Mouse (Mus musculus) lung, embryonic 16.5 days (tissue): ENCODE data around the gene Rufy2. TPM values are rescaled to one million over a fixed set of nuclear protein-coding genes. Genes with fewer than 3 reads are reported as not detected.

Experiments
- ATAC-seq: fragments of 200-750 bp; cut with Nextera tagmentation; 2 replicates; pipeline ENCODE4 v1.8.0; 2017; ENCODE audit warnings: low read depth, mild to moderate bottlenecking, moderate library complexity
- H3K27ac ChIP-seq: fragments of 300-500 bp; sonication (generic); 2 replicates; pipeline ENCODE4 v1.5.1; 2014; ENCODE audit warnings: mild to moderate bottlenecking, control low read depth, low read length
- H3K27me3 ChIP-seq: fragments of 300-500 bp; sonication (generic); 2 replicates; pipeline ENCODE4 v1.6.1; 2014; ENCODE audit warnings: low read depth, low read length, mixed read lengths; ENCODE audit not compliant: control insufficient read depth, insufficient read depth
- H3K36me3 ChIP-seq: fragments of 300-500 bp; sonication (generic); 2 replicates; pipeline ENCODE4 v1.6.1; 2014; ENCODE audit warnings: low read length; ENCODE audit not compliant: control insufficient read depth, insufficient read depth
- H3K4me1 ChIP-seq: fragments of 300-500 bp; sonication (generic); replicated peaks from 2 replicates; pipeline ENCODE4 v1.6.1; 2014; ENCODE audit warnings: low read length, mixed read lengths; ENCODE audit not compliant: control insufficient read depth, insufficient read depth
- H3K4me2 ChIP-seq: fragments of 300-500 bp; sonication (generic); 2 replicates; pipeline ENCODE4 v1.6.1; 2014; ENCODE audit warnings: low read depth, low read length, control low read depth
- H3K4me3 ChIP-seq: fragments of 300-500 bp; sonication (generic); 2 replicates; pipeline ENCODE4 v1.5.1; 2014; ENCODE audit warnings: mild to moderate bottlenecking, low read length, control low read depth
- H3K9ac ChIP-seq: fragments of 300-500 bp; sonication (generic); 2 replicates; pipeline ENCODE4 v1.6.1; 2014; ENCODE audit warnings: low read length, control low read depth
- H3K9me3 ChIP-seq: fragments of 300-500 bp; sonication (generic); 2 replicates; pipeline ENCODE4 v1.6.1; 2016; ENCODE audit warnings: low read length; ENCODE audit not compliant: control insufficient read depth
- WGBS: fragments of 180-500 bp; shearing (Covaris S2); extraction: QIAGEN DNeasy Blood & Tissue Kit; methylation state at CpG from one replicate; pipeline ENCODE4 v1.1.7; 2014; 5-methylcytosine and 5-hydroxymethylcytosine counted together
- polyA plus RNA-seq: library from polyadenylated mRNA; unstranded; fragments of >200 nt; fragmentation: Nextera tagmentation; extraction: Ambion mirVana; gene quantifications from 2 replicates; pipeline ENCODE4 v1.2.1, GENCODE M21; 2015

Gene Rufy2
- polyA plus RNA-seq, 1 experiment from 2014 or later: 16.5 TPM

GRCm38 (mm10) chr10:63010268-63010667 lies 30.2 kb downstream of the Rufy2 start:
- no peaks in the 10 kb centered on the region for H3K27me3 ChIP-seq
- H3K36me3 ChIP-seq: peaks cover 49% of the 10 kb centered on the region
- H3K9ac ChIP-seq: no peak overlapping the region
- no peak overlapping the region for H3K27ac ChIP-seq
- no peak overlapping the region for H3K4me2 ChIP-seq
- no peak overlapping the region for H3K4me3 ChIP-seq
- WGBS: 73% methylated on average over 4 of the region's 4 CpGs
- no peaks in the 10 kb centered on the region for H3K9me3 ChIP-seq
- no peaks in the 10 kb centered on the region for H3K4me1 ChIP-seq
- ATAC-seq: no peak

- peaks cover 58% of the 10 kb centered on the region for H3K36me3 ChIP-seq
- no peak overlapping the region for H3K9ac ChIP-seq
- no peaks in the 10 kb centered on the region for H3K4me1 ChIP-seq
- H3K27me3 ChIP-seq: no peaks in the 10 kb centered on the region
- no peak overlapping the region for H3K27ac ChIP-seq
- no peak overlapping the region for H3K4me3 ChIP-seq
- no peaks in the 10 kb centered on the region for H3K9me3 ChIP-seq
- H3K4me2 ChIP-seq: no peak overlapping the region
- ATAC-seq: no peak
- 90% methylated on average over 6 of the region's 6 CpGs for WGBS
Measured at GRCm38 (mm10) chr10:63011556-63011955, 31.5 kb downstream of the Rufy2 start.

GRCm38 (mm10) chr10:63013476-63013875 lies 33.5 kb downstream of the Rufy2 start:
- no peak for ATAC-seq
- Histone ChIP-seq H3K9ac (no peak overlapping the region), H3K4me3 (no peak overlapping the region), H3K4me2 (no peak overlapping the region), H3K27ac (no peak overlapping the region), H3K27me3 (no peaks in the 10 kb centered on the region), H3K4me1 (no peaks in the 10 kb centered on the region), H3K36me3 (peaks cover 50% of the 10 kb centered on the region), H3K9me3 (no peaks in the 10 kb centered on the region)
- 65% methylated on average over 3 of the region's 3 CpGs for WGBS

GRCm38 (mm10) chr10:63014168-63014567 lies 34.1 kb downstream of the Rufy2 start:
- no peak overlapping the region for H3K27ac ChIP-seq
- WGBS: 67% methylated on average over 9 of the region's 9 CpGs
- no peaks in the 10 kb centered on the region for H3K9me3 ChIP-seq
- no peaks in the 10 kb centered on the region for H3K27me3 ChIP-seq
- no peaks in the 10 kb centered on the region for H3K4me1 ChIP-seq
- peaks cover 50% of the 10 kb centered on the region for H3K36me3 ChIP-seq
- H3K4me2 ChIP-seq: no peak overlapping the region
- H3K4me3 ChIP-seq: no peak overlapping the region
- H3K9ac ChIP-seq: no peak overlapping the region
- ATAC-seq: peak; percentile 89

- no peak overlapping the region for H3K4me3 ChIP-seq
- peaks cover 15% of the 10 kb centered on the region for H3K36me3 ChIP-seq
- H3K4me2 ChIP-seq: no peak overlapping the region
- H3K4me1 ChIP-seq: peaks cover 17% of the 10 kb centered on the region
- H3K27ac ChIP-seq: no peak overlapping the region
- WGBS: 84% methylated on average over 6 of the region's 6 CpGs
- no peak for ATAC-seq
- no peaks in the 10 kb centered on the region for H3K27me3 ChIP-seq
- no peaks in the 10 kb centered on the region for H3K9me3 ChIP-seq
- H3K9ac ChIP-seq: no peak overlapping the region
Measured at GRCm38 (mm10) chr10:63019304-63019703, 39.3 kb downstream of the Rufy2 start.

- 24% methylated on average over 4 of the region's 4 CpGs for WGBS
- H3K27ac ChIP-seq: no peak overlapping the region
Measured at GRCm38 (mm10) chr10:63021702-63022101, 41.7 kb downstream of the Rufy2 start.

GRCm38 (mm10) chr10:63022541-63023120 lies 42.6 kb downstream of the Rufy2 start:
- peaks cover 20% of the 10 kb centered on the region for H3K4me1 ChIP-seq
- H3K27me3 ChIP-seq: no peaks in the 10 kb centered on the region
- WGBS: under 1% methylated on average over 27 of the region's 27 CpGs
- H3K4me2 ChIP-seq: peak overlapping the region; percentile 70
- no peaks in the 10 kb centered on the region for H3K9me3 ChIP-seq
- no peak for ATAC-seq
- peaks cover 4% of the 10 kb centered on the region; the same call in 1 of the 2 replicates for H3K36me3 ChIP-seq
- peak overlapping the region; percentile 99 for H3K27ac ChIP-seq
- H3K4me3 ChIP-seq: peak overlapping the region; percentile 94
- peak overlapping the region; percentile 100 for H3K9ac ChIP-seq

More at GRCm38 (mm10) chr10:63021702-63022101, 41.7 kb downstream of the Rufy2 start:
- no peaks in the 10 kb centered on the region for H3K27me3 ChIP-seq
- peak overlapping the region; percentile 70 for H3K4me2 ChIP-seq
- no peaks in the 10 kb centered on the region for H3K9me3 ChIP-seq
- peaks cover 20% of the 10 kb centered on the region for H3K4me1 ChIP-seq
- H3K36me3 ChIP-seq: peaks cover 5% of the 10 kb centered on the region; the same call in 1 of the 2 replicates
- H3K9ac ChIP-seq: peak overlapping the region; percentile 100
- ATAC-seq: no peak
- H3K4me3 ChIP-seq: peak overlapping the region; percentile 94

GRCm38 (mm10) chr10:63023121-63023748 lies 43.2 kb downstream of the Rufy2 start:
- H3K27me3 ChIP-seq: no peaks in the 10 kb centered on the region
- peaks cover 20% of the 10 kb centered on the region for H3K4me1 ChIP-seq
- peak overlapping the region; percentile 94 for H3K4me3 ChIP-seq
- H3K9ac ChIP-seq: peak overlapping the region; percentile 100
- peak overlapping the region; percentile 99 for H3K27ac ChIP-seq
- H3K9me3 ChIP-seq: no peaks in the 10 kb centered on the region
- under 1% methylated on average over 54 of the region's 68 CpGs for WGBS
- peak overlapping the region; percentile 70 for H3K4me2 ChIP-seq
- peak; percentile 54 for ATAC-seq
- no peaks in the 10 kb centered on the region for H3K36me3 ChIP-seq

- peak within 1 kb of the TSS; percentile 70 for H3K4me2 ChIP-seq
- peak within 1 kb of the TSS; percentile 100 for H3K9ac ChIP-seq
- no peaks in the 10 kb centered on the region for H3K9me3 ChIP-seq
- H3K27ac ChIP-seq: peak within 1 kb of the TSS; percentile 99
- ATAC-seq: peak; percentile 96
- WGBS: under 1% methylated on average over 61 of the region's 69 CpGs
- peak within 1 kb of the TSS; percentile 94 for H3K4me3 ChIP-seq
- no peaks in the 10 kb centered on the region for H3K27me3 ChIP-seq
- H3K4me1 ChIP-seq: peaks cover 20% of the 10 kb centered on the region
- no peaks in the 10 kb centered on the region for H3K36me3 ChIP-seq
Measured at GRCm38 (mm10) chr10:63023749-63024579, 43.9 kb downstream of the Rufy2 start, which contains the start of the genes Hnrnph3 and Pbld2. Gene Hnrnph3, minus strand, starts transcription at chr10:63024217. Gene Pbld2, plus strand, starts transcription at chr10:63024315.
